Mouse (Mus musculus) lung, embryonic 16.5 days (tissue): ENCODE results near the gene Hist1h4f. TPM values are rescaled to one million over a fixed set of nuclear protein-coding genes. Genes with fewer than 3 reads are reported as not detected.
A peak's percentile ranks its signal among the peaks of the same experiment; 100 is the strongest.
"Not testable (repeated sequence)": the region's sequence is repeated elsewhere in the genome, so short reads cannot be mapped to it uniquely, and the experiment has no call there.

Source experiments
- ATAC-seq: fragments of 200-750 bp; cut with Nextera tagmentation; 2 replicates; pipeline ENCODE4 v1.8.0; 2017; ENCODE audit warnings: low read depth, mild to moderate bottlenecking, moderate library complexity
- H3K27ac ChIP-seq: fragments of 300-500 bp; sonication (generic); 2 replicates; pipeline ENCODE4 v1.5.1; 2014; ENCODE audit warnings: mild to moderate bottlenecking, control low read depth, low read length
- H3K27me3 ChIP-seq: fragments of 300-500 bp; sonication (generic); 2 replicates; pipeline ENCODE4 v1.6.1; 2014; ENCODE audit warnings: low read depth, low read length, mixed read lengths; ENCODE audit not compliant: control insufficient read depth, insufficient read depth
- H3K36me3 ChIP-seq: fragments of 300-500 bp; sonication (generic); 2 replicates; pipeline ENCODE4 v1.6.1; 2014; ENCODE audit warnings: low read length; ENCODE audit not compliant: control insufficient read depth, insufficient read depth
- H3K4me1 ChIP-seq: fragments of 300-500 bp; sonication (generic); replicated peaks from 2 replicates; pipeline ENCODE4 v1.6.1; 2014; ENCODE audit warnings: low read length, mixed read lengths; ENCODE audit not compliant: control insufficient read depth, insufficient read depth
- H3K4me2 ChIP-seq: fragments of 300-500 bp; sonication (generic); 2 replicates; pipeline ENCODE4 v1.6.1; 2014; ENCODE audit warnings: low read depth, low read length, control low read depth
- H3K4me3 ChIP-seq: fragments of 300-500 bp; sonication (generic); 2 replicates; pipeline ENCODE4 v1.5.1; 2014; ENCODE audit warnings: mild to moderate bottlenecking, low read length, control low read depth
- H3K9ac ChIP-seq: fragments of 300-500 bp; sonication (generic); 2 replicates; pipeline ENCODE4 v1.6.1; 2014; ENCODE audit warnings: low read length, control low read depth
- H3K9me3 ChIP-seq: fragments of 300-500 bp; sonication (generic); 2 replicates; pipeline ENCODE4 v1.6.1; 2016; ENCODE audit warnings: low read length; ENCODE audit not compliant: control insufficient read depth
- WGBS: fragments of 180-500 bp; shearing (Covaris S2); extraction: QIAGEN DNeasy Blood & Tissue Kit; methylation state at CpG from one replicate; pipeline ENCODE4 v1.1.7; 2014; 5-methylcytosine and 5-hydroxymethylcytosine counted together
- polyA plus RNA-seq: library from polyadenylated mRNA; unstranded; fragments of >200 nt; fragmentation: Nextera tagmentation; extraction: Ambion mirVana; gene quantifications from 2 replicates; pipeline ENCODE4 v1.2.1, GENCODE M21; 2015

Hist1h4f gene
- polyA plus RNA-seq, 1 experiment from 2014 or later = 0.78 TPM

GRCm38 (mm10) chr13:23560699-23561098 lies 9.3 kb upstream of the Hist1h4f start:
- not testable (repeated sequence) for H3K4me1 ChIP-seq, H3K27me3 ChIP-seq, H3K36me3 ChIP-seq, ATAC-seq, H3K4me3 ChIP-seq, H3K9me3 ChIP-seq
- Histone ChIP-seq H3K4me2 (peak overlapping the region; percentile 29), H3K9ac (peak overlapping the region; percentile 39; the same call in 1 of the 2 replicates), H3K27ac (peak overlapping the region; percentile 52; the same call in 1 of the 2 replicates)
- 17% methylated on average over 2 of the region's 2 CpGs for WGBS

DNA sequence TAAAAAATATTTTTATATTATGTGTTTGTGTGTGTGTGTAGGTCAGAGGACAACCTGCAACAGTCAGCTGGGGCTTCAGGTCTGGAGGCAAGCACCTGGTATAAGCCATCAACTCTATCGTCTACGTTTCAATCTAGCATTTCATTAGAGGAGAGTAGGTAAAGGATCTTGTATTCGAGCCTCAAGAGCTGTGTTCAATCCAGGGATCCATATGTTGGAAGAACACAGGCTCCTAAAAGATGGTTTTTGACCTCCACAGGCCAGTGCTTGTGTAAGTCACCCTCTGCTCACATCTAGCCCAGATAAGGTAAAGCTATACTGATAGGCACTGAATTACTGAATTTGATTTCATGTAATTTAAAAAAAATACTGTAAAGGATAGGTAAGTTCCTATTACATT lies 5.5 kb upstream of the Hist1h4f start:
- H3K27ac ChIP-seq = peak overlapping the region; percentile 75
- H3K36me3 ChIP-seq = no peaks in the 10 kb centered on the region
- H3K27me3 ChIP-seq = no peaks in the 10 kb centered on the region
- peak overlapping the region; percentile 45; the same call in 1 of the 2 replicates for H3K9ac ChIP-seq
- H3K9me3 ChIP-seq = no peaks in the 10 kb centered on the region
- H3K4me1 ChIP-seq = peaks cover 10% of the 10 kb centered on the region
- H3K4me3 ChIP-seq = peak overlapping the region; percentile 22; the same call in 1 of the 2 replicates
- 57% methylated on average over 3 of the region's 3 CpGs for WGBS
- H3K4me2 ChIP-seq = peak overlapping the region; percentile 82
- ATAC-seq = no peak

DNA sequence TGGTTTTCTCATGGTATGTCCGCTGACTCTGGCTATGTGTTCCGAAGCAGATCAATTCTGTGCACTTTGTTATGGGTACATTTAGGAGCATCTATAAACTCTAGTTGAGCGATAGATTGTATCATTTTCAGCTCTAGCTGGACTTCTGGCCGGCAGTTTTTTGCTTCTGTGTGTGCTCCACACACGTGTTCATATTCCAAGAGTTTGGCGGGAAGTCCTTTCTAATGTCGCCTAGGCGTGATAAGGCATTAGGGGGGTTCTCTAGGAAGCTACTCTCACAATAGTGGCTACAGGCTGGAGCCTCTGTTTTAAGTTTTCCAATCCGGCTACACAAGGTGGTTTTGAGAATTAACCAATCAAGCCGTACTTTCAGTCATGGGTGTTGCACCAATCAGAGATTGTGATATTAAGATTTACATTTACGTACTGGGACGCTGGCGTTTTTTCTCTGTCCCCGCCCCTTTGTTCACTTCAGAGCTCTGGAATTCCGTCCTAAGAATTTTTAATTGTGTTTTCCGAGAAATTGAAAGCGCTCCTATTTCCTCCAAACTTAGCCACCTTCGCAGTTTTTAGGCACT lies 4.5 kb upstream of the Hist1h4f start:
- no peaks in the 10 kb centered on the region for H3K36me3 ChIP-seq
- WGBS = 0% methylated on average over 18 of the region's 18 CpGs
- peak; percentile 78 for ATAC-seq

DNA sequence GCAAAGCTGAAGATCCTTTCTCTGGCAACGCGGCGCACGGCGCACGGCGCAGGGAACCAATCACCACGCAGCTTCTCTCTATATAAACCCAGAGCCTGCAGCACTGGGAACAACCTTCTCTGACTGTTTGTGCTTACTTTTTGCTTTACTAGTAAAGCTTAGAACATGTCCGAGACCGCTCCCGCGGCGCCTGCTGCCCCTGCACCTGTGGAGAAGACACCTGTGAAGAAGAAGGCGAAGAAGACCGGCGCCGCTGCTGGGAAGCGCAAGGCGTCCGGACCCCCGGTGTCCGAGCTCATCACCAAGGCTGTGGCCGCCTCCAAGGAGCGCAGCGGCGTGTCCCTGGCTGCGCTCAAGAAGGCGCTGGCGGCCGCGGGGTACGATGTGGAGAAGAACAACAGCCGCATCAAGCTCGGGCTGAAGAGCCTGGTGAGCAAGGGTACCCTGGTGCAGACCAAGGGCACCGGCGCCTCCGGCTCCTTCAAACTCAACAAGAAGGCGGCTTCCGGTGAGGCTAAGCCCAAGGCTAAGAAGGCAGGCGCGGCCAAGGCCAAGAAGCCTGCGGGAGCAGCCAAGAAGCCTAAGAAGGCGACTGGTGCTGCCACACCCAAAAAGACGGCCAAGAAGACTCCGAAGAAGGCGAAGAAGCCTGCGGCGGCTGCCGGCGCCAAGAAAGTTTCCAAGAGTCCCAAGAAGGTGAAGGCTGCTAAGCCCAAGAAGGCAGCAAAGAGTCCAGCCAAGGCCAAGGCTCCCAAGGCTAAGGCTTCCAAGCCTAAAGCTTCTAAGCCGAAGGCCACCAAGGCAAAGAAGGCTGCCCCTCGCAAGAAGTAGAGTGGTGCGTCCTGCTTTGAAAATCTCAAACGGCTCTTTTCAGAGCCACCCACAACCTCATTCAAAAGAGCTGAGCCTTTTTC lies 3.7 kb upstream of the Hist1h4f start:
- Histone ChIP-seq H3K4me1 (peaks cover 15% of the 10 kb centered on the region), H3K27ac (peak overlapping the region; percentile 98), H3K36me3 (no peaks in the 10 kb centered on the region), H3K27me3 (no peaks in the 10 kb centered on the region), H3K4me2 (peak overlapping the region; percentile 82), H3K9me3 (no peaks in the 10 kb centered on the region), H3K4me3 (peak overlapping the region; percentile 69), H3K9ac (peak overlapping the region; percentile 87)
- ATAC-seq = peak; percentile 89
- WGBS = under 1% methylated on average over 48 of the region's 54 CpGs

More for the DNA sequence above, 4.5 kb upstream of the Hist1h4f start:
- Histone ChIP-seq H3K9ac (peak overlapping the region; percentile 87), H3K4me3 (peak overlapping the region; percentile 69), H3K4me1 (peaks cover 10% of the 10 kb centered on the region), H3K27me3 (no peaks in the 10 kb centered on the region), H3K9me3 (no peaks in the 10 kb centered on the region), H3K27ac (peak overlapping the region; percentile 98), H3K4me2 (peak overlapping the region; percentile 82)

DNA sequence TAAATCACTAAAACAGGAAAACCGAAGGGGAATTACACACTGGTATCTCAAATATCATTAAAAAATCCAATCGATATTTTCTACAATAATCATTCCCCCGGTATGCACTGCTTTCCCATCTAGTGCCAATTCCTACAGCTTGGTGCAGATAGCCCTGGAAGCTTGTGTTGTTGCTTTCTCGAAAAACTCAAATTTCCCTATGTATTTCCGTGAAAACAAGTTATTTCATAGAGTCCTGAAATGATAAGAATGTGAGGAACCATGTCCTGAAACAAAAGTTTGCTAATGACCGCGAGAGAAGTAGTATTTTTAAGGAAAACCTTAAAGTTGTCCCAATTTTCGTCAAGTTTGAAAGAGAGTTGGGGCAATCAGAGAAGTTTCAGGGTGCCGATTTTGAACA lies 2.9 kb upstream of the Hist1h4f start:
- Histone ChIP-seq H3K36me3 (no peaks in the 10 kb centered on the region), H3K9ac (peak overlapping the region; percentile 87), H3K27me3 (no peaks in the 10 kb centered on the region), H3K27ac (peak overlapping the region; percentile 98), H3K4me3 (peak overlapping the region; percentile 69), H3K4me2 (peak overlapping the region; percentile 82), H3K4me1 (peaks cover 15% of the 10 kb centered on the region), H3K9me3 (no peaks in the 10 kb centered on the region)
- ATAC-seq = no peak
- WGBS = 15% methylated on average over 9 of the region's 9 CpGs

DNA sequence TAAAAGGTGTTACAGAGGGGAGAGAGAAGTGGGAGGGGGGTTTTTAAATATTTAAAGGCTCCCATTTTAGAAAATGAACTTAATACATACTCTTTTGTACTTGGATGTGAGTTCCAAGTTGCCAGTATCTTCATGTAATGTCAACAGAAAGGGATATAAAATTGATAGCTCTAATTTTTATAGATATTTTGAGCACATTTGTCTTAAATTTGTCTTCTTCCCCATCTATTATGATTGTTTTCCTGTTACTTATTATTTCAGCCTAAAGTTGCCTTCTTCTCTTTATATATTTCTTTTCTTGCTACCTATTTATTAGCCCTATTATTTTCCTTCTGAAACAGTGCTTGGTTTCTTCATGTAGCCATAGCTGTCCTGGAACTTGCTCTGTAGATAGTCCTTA lies 1.5 kb upstream of the Hist1h4f start, which contains the start of gene Hist1h1d:
Gene Hist1h1d (plus strand): TSS at position 301 of the 400 bp plus-strand sequence.
- H3K36me3 ChIP-seq = no peaks in the 10 kb centered on the region
- peaks cover 15% of the 10 kb centered on the region for H3K4me1 ChIP-seq
- no peaks in the 10 kb centered on the region for H3K27me3 ChIP-seq
- peak within 1 kb of the TSS; percentile 98 for H3K27ac ChIP-seq
- H3K9me3 ChIP-seq = no peaks in the 10 kb centered on the region
- ATAC-seq = no peak
- H3K4me2 ChIP-seq = peak within 1 kb of the TSS; percentile 64
- H3K4me3 ChIP-seq = no peak within 1 kb of the TSS; the same call in 1 of the 2 replicates
- peak within 1 kb of the TSS; percentile 43 for H3K9ac ChIP-seq

DNA sequence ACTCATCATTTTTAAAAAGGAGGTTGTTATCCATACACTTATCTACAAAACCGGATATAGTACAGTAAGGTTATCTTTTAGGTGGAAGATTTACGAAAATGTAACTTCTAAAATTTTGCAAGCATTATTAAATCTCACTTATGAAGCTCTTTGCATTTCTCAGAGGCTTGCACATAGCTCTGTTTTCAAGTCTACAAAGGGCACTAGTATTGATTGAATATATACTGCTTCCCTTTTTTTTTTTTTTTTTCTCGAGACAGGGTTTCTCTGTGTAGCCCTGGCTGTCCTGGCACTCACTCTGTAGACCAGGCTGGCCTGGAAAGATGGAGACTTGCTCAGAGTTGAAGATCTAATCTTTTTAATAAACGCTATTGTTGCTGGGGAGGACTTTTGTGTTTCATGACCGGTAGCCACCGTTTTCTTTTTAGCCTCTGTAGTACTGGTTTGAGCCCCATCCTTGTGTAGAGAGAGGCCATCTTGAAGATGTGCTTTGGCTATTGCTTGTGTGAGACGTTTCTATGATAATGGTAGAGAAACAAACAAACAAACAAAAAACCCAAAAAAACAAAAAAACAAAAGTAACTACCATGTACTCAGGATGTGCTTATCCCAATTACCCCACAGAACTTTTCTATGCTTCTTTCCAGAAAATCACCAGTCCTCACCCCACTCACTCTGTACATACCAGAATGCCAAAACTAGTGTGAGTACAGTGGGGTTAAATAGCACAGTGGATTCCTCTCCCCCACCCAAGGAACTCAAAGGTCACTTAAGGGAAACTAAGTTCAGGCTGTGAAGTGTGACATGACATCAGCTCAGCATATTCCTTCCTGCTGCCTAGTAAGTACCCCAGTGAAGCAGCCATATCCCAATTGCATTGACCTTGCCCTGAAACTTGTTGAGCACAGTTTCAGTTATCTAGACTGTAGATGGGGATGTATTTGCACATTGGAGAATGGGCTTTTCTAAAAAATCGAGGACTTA lies 775 bp upstream of the Hist1h4f start:
- Histone ChIP-seq H3K9me3 (no peaks in the 10 kb centered on the region), H3K4me1 (peaks cover 15% of the 10 kb centered on the region), H3K4me3 (peak overlapping the region; percentile 53), H3K27me3 (no peaks in the 10 kb centered on the region), H3K27ac (peak overlapping the region; percentile 88), H3K9ac (peak overlapping the region; percentile 51; the same call in 1 of the 2 replicates), H3K4me2 (peak overlapping the region; percentile 64), H3K36me3 (no peaks in the 10 kb centered on the region)
- WGBS = 43% methylated on average over 8 of the region's 8 CpGs
- ATAC-seq = no peak

- H3K27me3 ChIP-seq = no peaks in the 10 kb centered on the region
- peaks cover 12% of the 10 kb centered on the region for H3K4me1 ChIP-seq
- ATAC-seq = no peak
- peak overlapping the region; percentile 64 for H3K4me2 ChIP-seq
- H3K36me3 ChIP-seq = no peaks in the 10 kb centered on the region
- H3K27ac ChIP-seq = peak overlapping the region; percentile 88
- peak overlapping the region; percentile 71 for H3K9ac ChIP-seq
- H3K9me3 ChIP-seq = no peaks in the 10 kb centered on the region
- H3K4me3 ChIP-seq = peak overlapping the region; percentile 53
- WGBS = 6% methylated on average over 3 of the region's 3 CpGs
These were observed 695 bp downstream of the Hist1h4f start for GRCm38 (mm10) chr13:23550761-23551145.
